Mouse (Mus musculus): Measurements from ENCODE around the gene Polr1b.

The Polr1b gene

DNA sequence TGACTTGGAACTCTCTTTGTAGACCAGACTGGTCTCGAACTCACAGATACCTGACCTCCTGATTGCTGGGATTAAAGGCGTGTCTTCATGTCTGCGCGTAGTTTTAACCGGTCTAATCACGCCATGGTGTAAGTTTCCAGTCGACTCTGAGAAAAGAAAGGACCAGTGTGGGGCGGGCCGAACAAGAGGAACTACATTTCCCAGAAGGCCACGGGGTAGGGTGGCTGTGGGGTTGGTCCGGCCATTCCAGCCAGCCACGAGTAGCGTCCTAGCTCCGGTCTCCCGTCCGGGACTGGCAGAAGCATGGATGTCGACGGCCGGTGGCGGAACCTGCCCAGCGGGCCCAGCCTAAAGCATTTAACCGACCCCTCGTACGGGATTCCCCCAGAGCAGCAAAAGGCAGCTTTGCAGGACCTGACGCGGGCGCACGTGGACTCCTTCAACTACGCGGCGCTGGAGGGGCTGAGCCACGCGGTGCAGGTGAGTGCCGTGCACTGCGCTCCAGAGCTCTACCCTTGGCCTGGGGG lies at the start of gene Polr1b:
Gene Polr1b (plus strand): TSS at position 212 of the 527 bp plus-strand sequence.
- peak; percentile 90 for DNase-seq (ENCODE audit: extremely low spot score, low spot score)

DNA sequence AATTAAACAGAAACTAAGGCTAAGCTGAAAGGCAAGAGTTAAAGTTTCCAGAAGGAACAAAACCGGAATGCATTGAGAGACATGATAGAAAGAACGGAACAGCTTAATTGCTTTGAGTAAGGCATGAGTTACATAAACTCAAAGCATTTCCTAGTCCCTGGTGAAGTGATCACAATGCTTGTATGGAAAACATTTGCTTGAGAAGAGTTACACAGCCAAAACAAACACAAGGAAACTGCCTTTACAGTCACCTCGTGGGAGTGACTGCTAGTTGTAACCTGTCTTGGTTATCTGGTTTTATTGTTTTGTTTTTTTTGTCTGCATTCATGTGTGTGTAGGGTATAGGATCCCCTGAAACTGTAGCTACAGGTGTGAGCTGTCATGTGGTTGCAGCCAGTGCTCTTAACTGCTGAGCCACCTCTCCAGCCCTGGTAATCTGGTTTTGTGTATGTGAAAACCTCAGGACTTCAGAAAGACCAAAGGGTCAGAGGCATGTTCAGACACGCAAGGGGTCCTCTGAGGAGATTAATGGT lies 48.3 kb upstream of the Polr1b start:
- DNase-seq (ENCODE audit: extremely low spot score, low spot score) = no peak

DNA sequence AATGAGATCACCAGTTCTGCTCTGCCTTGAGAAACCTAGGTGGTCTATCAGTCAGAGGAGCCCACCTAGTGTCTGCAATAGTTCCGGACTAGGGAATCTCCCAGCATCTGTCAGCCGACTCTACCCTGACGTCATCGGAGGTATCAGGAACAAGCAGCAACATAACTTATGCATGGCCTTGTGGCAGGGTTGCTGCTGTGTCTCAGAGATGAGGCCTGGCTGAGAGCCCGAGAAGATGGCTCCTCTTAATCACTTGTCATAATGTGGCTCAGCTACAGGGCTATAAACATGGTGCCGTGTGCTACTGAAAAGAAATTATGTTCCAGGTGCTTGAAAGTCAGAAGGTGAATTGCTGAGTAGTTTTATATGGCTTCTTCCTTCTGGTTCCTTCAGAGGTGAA lies 45.1 kb upstream of the Polr1b start:
- no peak for DNase-seq (ENCODE audit: extremely low spot score, low spot score)

DNA sequence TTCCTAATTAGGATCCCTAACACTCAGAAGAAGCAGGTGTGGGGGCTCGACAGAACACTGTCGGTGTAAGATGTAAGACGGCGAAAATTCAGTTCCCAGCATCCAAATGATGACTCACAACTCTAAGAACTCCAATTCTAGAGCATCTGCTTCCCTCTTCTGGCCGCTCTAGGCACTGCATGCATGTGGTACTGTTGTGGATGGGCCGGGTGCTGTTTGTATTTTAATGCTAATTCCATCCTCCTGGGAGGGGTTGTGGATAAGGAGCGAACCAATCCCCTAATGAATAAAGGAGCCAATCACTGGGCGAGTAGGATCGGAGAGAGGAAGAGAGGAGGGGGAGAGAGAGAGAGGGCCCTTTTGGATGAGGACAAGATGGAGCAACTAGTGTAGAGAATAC lies 44.2 kb upstream of the Polr1b start:
- DNase-seq (ENCODE audit: extremely low spot score, low spot score) = no peak

DNA sequence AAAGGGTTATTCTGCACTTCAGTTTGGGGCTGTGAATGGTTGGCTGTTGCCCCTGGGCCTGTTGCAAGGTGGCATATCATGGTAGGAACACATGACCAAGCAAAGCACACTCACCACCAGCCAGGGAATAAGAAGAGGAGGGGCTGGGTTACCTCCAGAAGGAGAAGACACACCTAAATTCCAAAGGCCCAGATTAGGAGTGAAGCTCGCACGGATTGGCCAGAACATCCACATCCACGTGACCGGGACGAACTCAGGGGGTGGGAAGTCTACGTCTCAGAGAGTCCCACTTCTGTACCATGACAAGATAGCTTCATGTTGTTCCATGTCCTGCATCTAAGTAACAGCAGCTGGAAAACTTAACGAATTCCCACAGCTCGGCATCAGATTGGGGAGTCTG lies 43.5 kb upstream of the Polr1b start:
- DNase-seq (ENCODE audit: extremely low spot score, low spot score) = no peak

DNA sequence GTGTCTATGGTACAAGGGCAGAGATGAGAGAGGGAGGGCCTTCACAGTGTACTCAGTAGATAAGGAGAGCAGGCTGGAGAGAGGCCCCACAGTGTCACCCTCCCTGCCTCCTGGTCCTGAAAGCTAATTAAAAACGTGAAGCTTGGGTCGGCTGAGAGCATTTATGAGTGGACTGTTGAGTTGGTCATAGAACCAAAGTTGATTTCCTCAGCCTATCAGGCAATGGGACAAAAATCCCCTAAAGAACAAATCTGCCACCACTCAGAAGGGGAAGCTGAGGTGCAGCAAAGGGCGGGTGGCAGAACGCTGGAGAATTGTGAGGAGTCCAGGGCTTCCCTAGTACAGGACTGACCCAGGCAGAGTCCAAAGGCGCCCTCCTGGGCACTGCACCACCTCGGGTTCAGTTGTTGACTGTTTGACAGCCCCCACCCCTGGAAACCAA lies 42.9 kb upstream of the Polr1b start:
- no peak for DNase-seq (ENCODE audit: extremely low spot score, low spot score)

DNA sequence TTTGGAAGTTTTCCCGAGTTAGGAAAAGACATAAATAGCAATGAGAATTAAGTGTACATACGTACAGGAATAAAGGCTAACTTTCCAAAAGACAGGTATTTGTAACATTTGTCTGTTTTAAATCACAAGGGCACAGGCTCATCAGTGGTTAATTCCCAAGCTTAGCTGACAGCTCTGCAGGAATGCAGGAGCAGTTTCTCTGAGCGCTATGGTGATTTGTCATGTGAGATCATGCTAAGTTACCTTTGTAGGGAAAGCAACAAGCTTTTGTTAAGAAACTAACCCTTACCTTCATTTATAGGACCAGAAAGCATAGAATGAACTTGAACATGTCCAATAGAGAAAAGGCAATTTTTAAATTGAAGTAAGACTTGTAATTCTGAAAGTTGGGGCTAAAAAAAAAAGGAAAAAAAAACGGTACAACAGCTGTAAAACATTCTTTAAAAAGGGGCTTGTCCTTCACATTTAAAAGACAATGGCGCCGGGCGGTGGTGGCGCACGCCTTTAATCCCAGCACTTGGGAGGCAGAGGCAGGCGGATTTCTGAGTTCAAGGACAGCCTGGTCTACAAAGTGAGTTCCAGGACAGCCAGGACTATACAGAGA lies 39.2 kb upstream of the Polr1b start:
- DNase-seq (ENCODE audit: extremely low spot score, low spot score) = no peak

DNA sequence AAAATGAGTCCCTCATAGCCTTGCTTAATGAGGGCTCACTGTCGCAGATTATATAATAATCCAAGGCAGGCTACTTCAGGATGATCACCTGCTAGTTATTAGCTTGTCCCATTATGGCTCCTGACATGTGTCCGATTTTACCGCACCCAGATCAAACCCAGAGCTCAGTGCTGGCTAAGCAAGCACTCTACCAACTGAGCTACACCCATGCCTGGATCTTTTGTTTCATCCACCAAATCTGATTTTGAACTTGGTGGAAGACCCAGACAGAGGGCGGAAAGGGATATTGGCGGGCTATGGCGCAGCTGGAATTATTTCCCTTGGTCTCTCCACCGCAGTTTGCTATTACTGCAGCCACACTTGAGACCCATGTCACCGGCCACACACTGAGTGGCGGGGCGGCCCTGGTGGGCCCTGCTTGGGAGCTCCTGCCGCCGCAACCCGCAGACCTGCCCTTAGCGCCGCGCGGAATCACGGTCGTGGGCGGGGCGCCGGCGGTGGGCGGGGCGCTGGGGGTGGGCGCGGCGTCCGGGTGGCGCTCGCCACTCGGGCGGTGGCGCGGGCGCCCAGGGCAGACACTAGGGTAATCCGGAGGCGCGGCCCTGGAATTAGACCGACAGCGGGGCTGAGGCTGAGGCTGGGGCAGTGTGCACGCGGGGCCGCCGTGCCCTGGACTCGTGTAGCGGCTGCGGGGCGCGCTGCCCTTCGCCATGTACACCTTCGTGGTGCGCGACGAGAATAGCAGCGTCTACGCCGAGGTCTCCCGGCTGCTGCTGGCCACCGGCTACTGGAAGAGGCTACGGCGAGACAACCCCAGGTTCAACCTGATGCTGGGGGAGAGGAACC lies 35.1 kb upstream of the Polr1b start, which contains the start of gene Ttl:
Gene Ttl (plus strand): TSS at position 506 of the 846 bp plus-strand sequence.
- peak; percentile 83 for DNase-seq (ENCODE audit: extremely low spot score, low spot score)

DNA sequence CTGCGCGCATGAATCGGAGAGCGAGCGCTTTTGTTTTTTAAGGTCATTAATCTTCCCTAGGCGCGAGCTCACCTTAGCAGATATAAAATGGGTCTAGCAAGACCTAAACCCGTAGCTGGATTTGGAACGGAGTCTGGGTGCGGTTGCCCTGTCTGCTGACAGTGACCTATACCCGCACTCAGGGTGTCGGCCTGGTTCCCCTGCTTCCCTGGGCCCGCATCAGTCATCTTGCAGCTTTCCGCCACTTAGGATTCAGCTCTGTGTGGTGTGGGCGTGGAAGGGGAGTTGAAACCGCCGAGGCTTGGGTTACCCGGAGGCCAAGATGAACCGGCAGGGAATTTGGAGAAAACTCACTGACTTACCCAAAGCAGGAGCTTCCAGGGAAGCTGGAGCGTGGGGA lies 34.5 kb upstream of the Polr1b start:
- DNase-seq (ENCODE audit: extremely low spot score, low spot score) = peak; percentile 71

DNA sequence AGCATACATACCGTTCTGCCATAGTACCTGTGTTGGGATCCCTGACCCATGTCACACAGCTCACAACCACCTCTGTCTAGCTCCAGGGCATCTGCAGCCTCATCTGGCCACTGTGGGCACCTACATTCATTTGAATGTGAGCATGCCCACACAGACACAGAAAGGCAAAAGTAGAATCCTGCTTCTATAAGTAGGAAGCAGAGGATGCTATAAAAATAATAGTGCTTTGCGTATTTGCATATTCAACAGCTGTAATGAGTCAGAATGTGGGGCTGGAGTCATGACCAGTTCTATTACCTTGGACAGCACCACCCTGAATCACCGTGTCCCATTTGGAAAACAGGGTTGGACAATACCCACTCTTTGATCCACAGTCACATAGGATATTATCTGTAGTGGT lies 30.5 kb upstream of the Polr1b start:
- no peak for DNase-seq (ENCODE audit: extremely low spot score, low spot score)

DNA sequence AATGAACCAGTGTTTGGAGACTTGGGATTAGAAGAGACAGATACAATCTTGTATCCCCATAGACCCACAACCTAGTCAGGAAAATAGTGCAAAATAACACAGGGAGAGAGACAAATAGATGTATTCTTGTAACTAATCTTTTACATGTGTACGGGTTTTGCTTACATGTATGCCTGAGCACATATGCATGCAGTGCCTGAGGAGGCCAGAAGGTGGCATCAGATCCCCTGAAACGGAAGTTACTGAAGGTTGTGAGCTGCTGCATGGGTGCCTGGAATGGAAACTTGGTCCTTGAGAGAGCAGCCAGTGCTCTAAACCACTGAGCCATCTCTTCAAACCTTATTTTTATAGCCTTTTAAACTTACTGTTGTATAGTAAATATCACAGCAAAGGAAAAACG lies 22.5 kb upstream of the Polr1b start:
- DNase-seq (ENCODE audit: extremely low spot score, low spot score) = peak; percentile 22

DNA sequence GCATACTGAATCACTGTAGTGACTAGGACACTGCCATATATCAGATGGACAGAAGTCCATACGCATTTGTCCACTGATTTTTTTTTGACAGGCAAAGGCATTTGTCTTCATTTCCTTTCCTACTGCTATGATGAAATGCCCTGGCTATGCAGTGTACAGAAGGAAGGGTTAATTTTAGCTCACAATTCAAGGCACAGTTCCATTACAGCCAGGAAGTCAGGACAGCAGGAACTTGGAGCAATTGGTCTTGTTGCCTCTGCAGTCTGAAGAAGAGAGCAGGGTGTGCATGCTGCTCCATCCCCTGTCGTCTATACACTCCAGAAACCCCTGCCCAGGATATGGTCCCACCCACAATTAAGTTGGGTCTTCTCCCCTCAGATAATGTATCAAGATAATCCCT lies 21.6 kb upstream of the Polr1b start:
- no peak for DNase-seq (ENCODE audit: extremely low spot score, low spot score)

DNA sequence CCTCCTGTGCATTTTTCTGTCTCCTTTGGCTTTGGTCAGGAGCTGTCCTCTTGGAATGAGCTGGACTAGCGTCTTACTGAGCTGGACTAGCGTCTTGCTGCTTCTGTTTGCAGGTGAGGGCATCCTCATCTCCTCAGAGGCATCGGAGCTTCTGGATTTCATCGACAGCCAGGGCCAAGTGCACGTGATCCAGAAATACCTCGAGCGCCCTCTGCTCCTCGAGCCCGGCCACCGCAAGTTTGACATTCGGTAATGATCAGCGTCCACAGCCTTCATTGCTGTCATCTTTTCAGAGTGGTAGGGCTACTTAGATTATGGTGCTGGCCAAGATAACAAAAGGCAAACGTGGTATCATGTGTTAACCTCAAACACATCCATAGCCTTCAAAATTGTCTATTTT lies 19.7 kb upstream of the Polr1b start:
- DNase-seq (ENCODE audit: extremely low spot score, low spot score) = no peak

DNA sequence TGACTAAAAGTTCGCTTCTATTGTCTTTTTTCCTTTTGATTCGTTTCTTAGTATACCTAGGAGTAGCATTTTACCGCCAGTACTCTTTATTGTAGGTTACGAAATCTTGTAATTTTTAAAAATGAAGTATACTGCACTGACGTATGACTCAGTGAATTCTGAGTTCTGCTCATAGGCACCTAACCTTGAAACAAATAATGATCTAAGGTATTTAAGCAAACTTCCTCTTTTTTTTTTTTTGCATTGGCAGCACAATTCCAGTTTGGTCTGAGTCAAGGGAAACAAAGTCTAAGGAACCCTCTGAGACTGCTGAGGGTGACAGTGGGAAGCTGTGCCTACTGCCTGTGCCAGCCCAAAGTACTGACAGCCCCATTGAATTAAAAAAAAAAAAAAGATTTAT lies 17.3 kb upstream of the Polr1b start:
- no peak for DNase-seq (ENCODE audit: extremely low spot score, low spot score)

DNA sequence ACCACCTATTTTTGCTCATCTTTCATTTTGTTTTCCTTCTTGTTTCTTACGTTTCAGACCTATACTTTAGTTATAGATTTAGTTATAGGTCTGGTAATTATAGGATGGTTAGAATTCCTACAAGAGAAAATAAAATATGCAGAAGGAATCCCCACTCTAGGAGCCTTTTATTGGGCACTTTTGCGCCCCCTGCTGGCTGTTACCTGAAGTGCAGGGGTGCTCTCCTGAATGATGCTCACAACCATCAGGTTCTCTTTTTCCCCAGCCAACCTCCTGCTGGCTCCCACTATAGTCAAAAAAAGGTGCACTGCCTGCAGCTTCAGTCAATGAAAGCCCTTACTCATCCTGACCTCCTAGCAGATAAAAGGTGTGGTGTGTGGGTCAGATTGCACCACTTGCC lies 15.8 kb upstream of the Polr1b start:
- DNase-seq (ENCODE audit: extremely low spot score, low spot score) = peak; percentile 50

DNA sequence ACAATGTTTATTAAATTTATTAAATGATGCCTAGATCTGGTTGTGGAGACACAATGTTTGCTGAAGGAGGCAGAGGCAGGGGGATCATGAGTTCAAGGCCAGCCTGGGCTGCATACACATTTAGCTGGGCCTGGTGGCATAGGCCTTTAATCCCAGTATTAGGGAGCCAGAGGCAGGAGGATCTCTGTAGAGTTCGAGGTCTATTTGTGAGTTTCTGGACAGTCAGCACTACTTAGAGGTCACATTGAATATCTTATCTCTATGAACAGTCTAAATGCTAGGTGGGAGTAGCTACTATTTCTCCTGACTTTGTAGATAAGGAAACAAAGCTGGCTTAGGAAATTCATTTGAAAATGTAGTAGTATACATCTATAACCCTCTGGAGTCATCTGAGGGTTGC lies 13.3 kb upstream of the Polr1b start:
- no peak for DNase-seq (ENCODE audit: extremely low spot score, low spot score)

DNA sequence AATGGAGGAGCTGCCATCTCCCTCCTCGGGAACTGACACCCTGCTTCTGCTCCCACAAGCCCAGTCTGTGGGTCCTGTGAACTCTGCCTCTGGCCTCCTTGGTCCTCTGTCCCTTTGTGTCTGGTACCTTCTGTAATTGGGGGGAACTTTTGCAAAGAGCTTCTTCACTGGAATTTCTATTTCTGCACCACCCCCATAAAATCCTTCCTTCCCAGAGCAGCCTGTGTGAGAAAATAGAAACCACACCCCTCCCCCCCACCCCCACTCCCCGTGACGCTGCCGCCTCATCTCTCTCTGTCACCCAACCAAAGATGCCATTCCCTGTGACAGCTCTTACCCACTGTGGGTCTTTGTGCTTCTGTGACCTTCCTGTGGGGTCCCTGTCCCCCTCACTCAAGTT lies 10.4 kb upstream of the Polr1b start:
- no peak for DNase-seq (ENCODE audit: extremely low spot score, low spot score)

DNA sequence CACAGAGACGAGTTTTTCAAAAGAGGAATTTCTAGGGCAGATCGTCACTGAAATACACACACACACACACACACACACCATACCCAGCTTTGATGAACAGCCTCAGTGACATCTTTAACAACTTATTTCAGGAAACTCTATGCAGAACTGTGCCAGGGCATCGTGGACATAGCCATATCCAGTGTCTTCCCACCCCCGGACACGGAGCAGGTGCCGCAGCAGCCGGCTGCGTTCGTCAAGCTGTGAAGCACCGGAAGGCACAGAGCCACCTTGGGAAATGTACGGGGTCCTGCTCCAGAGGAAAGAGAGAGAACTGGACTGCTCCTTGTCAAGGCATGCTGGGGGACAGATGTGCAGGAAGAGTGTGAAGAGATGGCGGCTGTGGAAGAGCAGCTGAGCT lies 8.0 kb upstream of the Polr1b start:
- no peak for DNase-seq (ENCODE audit: extremely low spot score, low spot score)

DNA sequence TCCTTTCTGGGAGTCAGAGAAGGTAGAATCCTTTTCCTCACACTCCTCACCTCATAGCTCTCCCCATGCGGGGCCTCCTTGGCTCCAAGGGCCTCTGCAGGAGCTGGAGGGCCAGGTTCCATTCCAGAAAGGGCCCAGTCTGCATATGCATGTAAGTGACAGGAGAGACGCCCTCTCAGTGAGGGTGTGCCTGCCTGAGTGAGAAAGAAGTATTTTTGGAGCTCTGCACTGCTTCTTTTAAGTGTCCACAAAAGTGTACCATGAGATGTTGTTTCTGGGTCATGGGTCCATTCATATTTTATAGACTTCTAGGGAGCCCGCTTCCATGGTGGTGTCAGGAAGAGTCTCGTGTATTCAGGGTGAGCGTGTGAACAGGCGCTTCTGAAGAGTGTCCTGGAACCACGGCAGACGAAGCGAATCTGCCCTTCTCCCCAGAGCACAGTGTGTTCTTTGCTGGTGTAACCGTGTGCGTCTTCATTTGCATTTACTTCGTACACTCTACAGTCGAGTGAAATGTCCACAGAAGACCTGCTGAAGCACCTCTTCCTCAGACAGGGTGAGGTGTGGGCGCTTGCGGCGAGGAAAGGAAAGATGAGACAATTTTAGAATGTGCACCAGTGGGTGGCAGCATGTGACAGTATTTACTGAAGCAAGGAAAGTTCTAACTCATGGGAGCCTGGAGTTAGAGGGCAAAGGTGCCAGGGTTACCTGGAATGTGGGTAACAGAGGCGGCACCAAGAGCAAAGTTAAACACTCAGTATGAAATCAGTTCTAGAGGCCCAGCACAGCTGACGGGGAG lies 6.7 kb upstream of the Polr1b start:
- DNase-seq (ENCODE audit: extremely low spot score, low spot score) = no peak

DNA sequence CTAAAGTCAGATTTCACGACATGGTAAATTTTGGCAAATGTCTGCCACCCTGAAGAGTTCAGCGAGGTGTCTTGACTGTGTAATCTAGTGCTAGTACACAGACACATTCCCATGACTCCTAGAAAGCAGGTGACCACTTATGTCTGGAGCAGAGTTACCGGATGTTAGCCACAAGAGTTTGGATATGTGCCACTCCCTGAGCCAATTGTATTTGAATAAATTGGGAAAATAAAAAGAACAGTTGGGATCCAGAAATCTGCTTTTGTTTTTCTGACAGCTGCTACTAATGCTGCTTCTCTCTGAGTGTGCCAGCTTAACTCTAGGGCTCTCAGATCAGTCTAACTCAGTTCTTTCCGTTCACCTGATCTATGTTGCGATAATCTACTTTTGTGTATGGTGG lies 12.1 kb downstream of the Polr1b start:
- no peak for DNase-seq (ENCODE audit: extremely low spot score, low spot score)

DNA sequence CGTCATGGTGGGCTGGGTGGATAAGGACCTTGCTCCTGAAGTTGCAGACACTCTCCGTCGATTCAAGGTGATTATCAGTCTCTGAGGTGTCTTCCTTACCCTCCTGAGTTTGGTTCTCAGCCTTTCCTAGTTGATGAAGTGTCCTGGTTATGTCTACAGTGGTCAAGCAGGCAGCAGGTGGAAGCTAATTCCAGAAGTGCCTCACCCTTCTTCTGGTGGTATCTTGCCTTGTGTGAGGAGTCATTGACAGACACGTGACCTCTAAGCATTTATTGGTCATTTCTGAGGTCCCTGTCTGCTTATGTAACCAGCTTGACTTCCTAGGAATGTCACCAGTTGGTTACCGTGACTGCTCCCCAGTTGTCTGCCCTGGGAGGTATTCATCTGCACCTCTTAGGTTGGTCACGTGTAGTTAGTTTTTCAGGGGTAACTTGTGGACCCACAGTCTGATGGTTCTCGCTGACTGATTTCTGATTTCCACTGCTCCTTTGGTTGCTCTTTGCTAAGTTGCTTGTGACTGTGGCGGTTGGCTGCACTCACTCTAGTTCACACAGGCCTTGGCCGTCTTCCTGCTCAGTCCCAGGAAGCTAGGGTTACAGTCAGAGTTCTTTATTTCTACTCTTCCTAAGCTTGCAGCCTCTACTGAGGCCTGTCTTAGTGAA lies 15.0 kb downstream of the Polr1b start:
- no peak for DNase-seq (ENCODE audit: extremely low spot score, low spot score)

Measured in neural tube, embryonic 10.5 days (tissue).